Mouse (Mus musculus) liver, embryonic 13.5 days (tissue): ENCODE measurements around the gene Zbtb20. TPM values are rescaled to one million over a fixed set of nuclear protein-coding genes. Genes with fewer than 3 reads are reported as not detected.

Source experiments
- ATAC-seq: fragments of 200-750 bp; cut with Nextera tagmentation; 2 replicates; pipeline ENCODE4 v1.8.0; 2017; ENCODE audit warnings: low read depth, mild to moderate bottlenecking, moderate number of reproducible peaks, moderate library complexity
- DNase-seq: peaks from one replicate; pipeline ENCODE4 v3.0.0; 2022
- H3K27ac ChIP-seq: fragments of 300-500 bp; sonication (generic); 2 replicates; pipeline ENCODE4 v1.5.1; 2015; ENCODE audit warnings: moderate library complexity, mild to moderate bottlenecking, inconsistent platforms
- H3K27me3 ChIP-seq: fragments of 300-500 bp; sonication (generic); 2 replicates; pipeline ENCODE4 v1.6.1; 2015; ENCODE audit warnings: mild to moderate bottlenecking, inconsistent platforms
- H3K36me3 ChIP-seq: fragments of 300-500 bp; sonication (generic); 2 replicates; pipeline ENCODE4 v1.6.1; 2015; ENCODE audit warnings: mild to moderate bottlenecking, inconsistent platforms
- H3K4me1 ChIP-seq: fragments of 300-500 bp; sonication (generic); replicated peaks from 2 replicates; pipeline ENCODE4 v1.6.1; 2015; ENCODE audit warnings: inconsistent platforms
- H3K4me2 ChIP-seq: fragments of 300-500 bp; sonication (generic); 2 replicates; pipeline ENCODE4 v1.6.1; 2015; ENCODE audit warnings: inconsistent platforms, mild to moderate bottlenecking, moderate library complexity
- H3K4me3 ChIP-seq: fragments of 300-500 bp; sonication (generic); replicated peaks from 2 replicates; pipeline ENCODE4 v1.5.1; 2015; ENCODE audit warnings: mild to moderate bottlenecking, inconsistent platforms
- H3K9ac ChIP-seq: fragments of 300-500 bp; sonication (generic); 2 replicates; pipeline ENCODE4 v1.6.1; 2015; ENCODE audit warnings: mild to moderate bottlenecking, inconsistent platforms
- H3K9me3 ChIP-seq: fragments of 300-500 bp; sonication (generic); replicated peaks from 2 replicates; pipeline ENCODE4 v1.6.1; 2016; ENCODE audit warnings: inconsistent platforms
- WGBS: fragments of 180-500 bp; shearing (Covaris S2); methylation state at CpG from one replicate; pipeline ENCODE4 v1.1.7; 2015; ENCODE audit not compliant: insufficient replicate concordance; 5-methylcytosine and 5-hydroxymethylcytosine counted together
- polyA plus RNA-seq: library from polyadenylated mRNA; unstranded; fragments of >200 nt; fragmentation: Nextera tagmentation; extraction: Ambion mirVana; gene quantifications from 2 replicates; pipeline ENCODE4 v1.2.1, GENCODE M21; 2015

Gene Zbtb20
- polyA plus RNA-seq, 1 experiment from 2014 or later, result 2.5 TPM

DNA sequence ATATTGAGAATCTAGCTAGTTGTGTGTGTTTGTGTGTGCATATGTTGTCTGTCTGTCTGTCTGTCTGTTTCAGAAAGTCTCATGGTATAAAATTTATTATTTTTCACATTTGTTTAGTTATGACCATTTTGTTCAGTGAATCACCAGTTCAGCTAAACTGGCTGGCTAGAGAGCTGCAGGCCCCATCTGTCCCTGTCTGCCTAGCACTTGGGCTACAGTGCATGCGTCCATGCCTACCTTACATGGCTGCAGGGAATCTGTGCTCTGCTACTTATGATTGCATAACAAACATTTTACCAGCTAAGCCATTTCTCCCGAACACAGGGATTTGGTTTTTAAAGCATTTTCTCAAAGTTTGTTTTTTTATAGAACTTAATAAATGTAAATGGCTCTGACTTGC is 150.7 kb downstream of the Zbtb20 start:
- WGBS, result 49% methylated on average over 2 of the region's 2 CpGs
- H3K9me3 ChIP-seq, result no peaks in the 10 kb centered on the region
- ATAC-seq (no peak), DNase-seq (no peak)
- H3K4me2 ChIP-seq, result no peak overlapping the region
- no peaks in the 10 kb centered on the region for H3K27me3 ChIP-seq
- no peak overlapping the region for H3K4me3 ChIP-seq
- no peaks in the 10 kb centered on the region for H3K4me1 ChIP-seq
- no peaks in the 10 kb centered on the region for H3K36me3 ChIP-seq
- no peak overlapping the region for H3K9ac ChIP-seq
- H3K27ac ChIP-seq, result no peak overlapping the region

DNA sequence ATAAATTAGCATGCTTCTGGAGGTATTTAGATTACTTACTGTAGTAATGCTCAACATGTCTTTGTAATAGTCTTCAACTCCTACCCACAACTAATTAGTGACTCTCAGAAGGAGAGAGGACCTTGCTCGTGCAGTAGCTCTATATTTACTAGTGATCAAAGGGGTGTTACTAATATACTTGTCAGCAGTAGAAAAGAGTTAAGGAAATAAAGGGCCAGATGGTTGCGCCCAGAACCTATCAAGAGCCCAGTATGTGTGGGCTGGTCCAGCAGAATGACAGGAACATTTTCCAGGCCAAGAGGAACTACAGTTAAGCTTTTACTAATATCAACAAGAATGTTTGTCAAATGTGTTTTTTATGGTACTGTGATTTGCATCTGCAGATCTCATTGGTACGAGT is 153.6 kb downstream of the Zbtb20 start:
- H3K27ac ChIP-seq, result no peak overlapping the region
- ATAC-seq, result no peak
- H3K4me1 ChIP-seq, result no peaks in the 10 kb centered on the region
- WGBS, result 64% methylated on average over 3 of the region's 3 CpGs
- H3K4me3 ChIP-seq, result no peak overlapping the region
- no peak overlapping the region for H3K4me2 ChIP-seq
- H3K9me3 ChIP-seq, result no peaks in the 10 kb centered on the region
- no peak overlapping the region for H3K9ac ChIP-seq
- DNase-seq, result no peak
- no peaks in the 10 kb centered on the region for H3K36me3 ChIP-seq
- H3K27me3 ChIP-seq, result no peaks in the 10 kb centered on the region

GRCm38 (mm10) chr16:43035709-43036108 is 160.0 kb downstream of the Zbtb20 start:
- no peak for DNase-seq
- H3K4me1 ChIP-seq, result no peaks in the 10 kb centered on the region

GRCm38 (mm10) chr16:43036510-43036909 is 160.8 kb downstream of the Zbtb20 start:
- no peak overlapping the region for H3K4me2 ChIP-seq
- H3K9me3 ChIP-seq, result no peaks in the 10 kb centered on the region
- H3K4me1 ChIP-seq, result no peaks in the 10 kb centered on the region
- no peak for DNase-seq
- H3K27me3 ChIP-seq, result no peaks in the 10 kb centered on the region
- 73% methylated on average over 5 of the region's 5 CpGs for WGBS
- no peak overlapping the region for H3K4me3 ChIP-seq
- H3K9ac ChIP-seq, result no peak overlapping the region
- H3K36me3 ChIP-seq, result no peaks in the 10 kb centered on the region
- H3K27ac ChIP-seq, result no peak overlapping the region
- no peak for ATAC-seq

More at GRCm38 (mm10) chr16:43035709-43036108, 160.0 kb downstream of the Zbtb20 start:
- no peaks in the 10 kb centered on the region for H3K27me3 ChIP-seq
- no peak overlapping the region for H3K27ac ChIP-seq
- no peak overlapping the region for H3K9ac ChIP-seq
- 63% methylated on average over 6 of the region's 6 CpGs for WGBS
- no peak overlapping the region for H3K4me3 ChIP-seq
- no peaks in the 10 kb centered on the region for H3K9me3 ChIP-seq
- H3K4me2 ChIP-seq, result no peak overlapping the region
- H3K36me3 ChIP-seq, result no peaks in the 10 kb centered on the region
- ATAC-seq, result no peak

DNA sequence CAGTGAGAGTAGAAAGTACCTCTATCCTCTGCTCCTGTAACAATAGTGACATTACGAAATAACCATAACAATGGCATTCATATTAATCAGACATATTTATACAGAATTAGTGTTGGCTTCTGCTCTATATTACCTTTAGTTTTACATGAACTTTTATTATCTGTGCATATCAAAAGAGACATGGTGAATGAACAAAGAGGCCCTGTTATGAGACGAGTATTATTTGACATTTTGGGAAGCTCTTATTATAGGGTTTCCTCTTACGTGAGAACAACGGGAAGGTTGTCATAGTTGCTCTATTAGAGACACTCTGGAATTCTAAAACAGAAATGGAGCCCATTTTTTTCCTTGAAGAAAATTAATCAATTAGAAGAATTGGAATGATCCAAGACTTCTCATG is 161.6 kb downstream of the Zbtb20 start:
- whole genome bisulfite sequencing, result 71% methylated on average over 4 of the region's 4 CpGs
- H3K4me2 ChIP-seq, result no peak overlapping the region
- H3K9me3 ChIP-seq, result no peaks in the 10 kb centered on the region
- no peak overlapping the region for H3K27ac ChIP-seq
- no peaks in the 10 kb centered on the region for H3K27me3 ChIP-seq
- H3K4me1 ChIP-seq, result no peaks in the 10 kb centered on the region
- no peak overlapping the region for H3K9ac ChIP-seq
- H3K36me3 ChIP-seq, result no peaks in the 10 kb centered on the region
- H3K4me3 ChIP-seq, result no peak overlapping the region
- no peak for ATAC-seq
- DNase-seq, result no peak

- Histone ChIP-seq H3K9me3 (no peaks in the 10 kb centered on the region), H3K27me3 (no peaks in the 10 kb centered on the region), H3K4me2 (no peak overlapping the region), H3K4me1 (no peaks in the 10 kb centered on the region), H3K9ac (no peak overlapping the region), H3K27ac (no peak overlapping the region), H3K36me3 (no peaks in the 10 kb centered on the region), H3K4me3 (no peak overlapping the region)
- ATAC-seq (no peak), DNase-seq (no peak)
Observed at GRCm38 (mm10) chr16:43045611-43046010, 169.9 kb downstream of the Zbtb20 start.

- Histone ChIP-seq H3K36me3 (no peaks in the 10 kb centered on the region), H3K9ac (no peak overlapping the region), H3K4me1 (no peaks in the 10 kb centered on the region), H3K27me3 (no peaks in the 10 kb centered on the region), H3K27ac (no peak overlapping the region), H3K4me3 (no peak overlapping the region), H3K9me3 (no peaks in the 10 kb centered on the region), H3K4me2 (no peak overlapping the region)
- ATAC-seq (no peak), DNase-seq (no peak)
- WGBS, result 68% methylated on average over 3 of the region's 3 CpGs
Observed at GRCm38 (mm10) chr16:43046686-43047085, 171.0 kb downstream of the Zbtb20 start.

- no peak overlapping the region for H3K9ac ChIP-seq
- H3K36me3 ChIP-seq, result no peaks in the 10 kb centered on the region
- H3K27me3 ChIP-seq, result no peaks in the 10 kb centered on the region
- 61% methylated on average over 3 of the region's 3 CpGs for WGBS
- no peaks in the 10 kb centered on the region; the same call in 1 of the 2 replicates for H3K4me1 ChIP-seq
- H3K4me2 ChIP-seq, result no peak overlapping the region
- DNase-seq (no peak), ATAC-seq (peak; percentile 70)
- no peak overlapping the region for H3K27ac ChIP-seq
- H3K9me3 ChIP-seq, result no peaks in the 10 kb centered on the region
- H3K4me3 ChIP-seq, result no peak overlapping the region
Observed at GRCm38 (mm10) chr16:43069666-43070295, 194.1 kb downstream of the Zbtb20 start.

GRCm38 (mm10) chr16:43071875-43072274 is 196.2 kb downstream of the Zbtb20 start:
- Histone ChIP-seq H3K27me3 (no peaks in the 10 kb centered on the region), H3K9ac (no peak overlapping the region), H3K9me3 (no peaks in the 10 kb centered on the region), H3K4me3 (no peak overlapping the region), H3K27ac (no peak overlapping the region), H3K36me3 (no peaks in the 10 kb centered on the region), H3K4me1 (no peaks in the 10 kb centered on the region; the same call in 1 of the 2 replicates), H3K4me2 (no peak overlapping the region)
- DNase-seq (no peak), ATAC-seq (no peak)
- WGBS, result 72% methylated on average over 3 of the region's 3 CpGs

GRCm38 (mm10) chr16:43072818-43073594 is 197.3 kb downstream of the Zbtb20 start:
- WGBS, result 67% methylated on average over 5 of the region's 5 CpGs
- H3K4me2 ChIP-seq, result no peak overlapping the region
- DNase-seq (no peak), ATAC-seq (no peak)
- H3K27me3 ChIP-seq, result no peaks in the 10 kb centered on the region
- H3K9ac ChIP-seq, result no peak overlapping the region
- H3K36me3 ChIP-seq, result no peaks in the 10 kb centered on the region
- no peak overlapping the region for H3K4me3 ChIP-seq
- no peak overlapping the region for H3K27ac ChIP-seq
- H3K9me3 ChIP-seq, result no peaks in the 10 kb centered on the region
- H3K4me1 ChIP-seq, result no peaks in the 10 kb centered on the region; the same call in 1 of the 2 replicates

DNA sequence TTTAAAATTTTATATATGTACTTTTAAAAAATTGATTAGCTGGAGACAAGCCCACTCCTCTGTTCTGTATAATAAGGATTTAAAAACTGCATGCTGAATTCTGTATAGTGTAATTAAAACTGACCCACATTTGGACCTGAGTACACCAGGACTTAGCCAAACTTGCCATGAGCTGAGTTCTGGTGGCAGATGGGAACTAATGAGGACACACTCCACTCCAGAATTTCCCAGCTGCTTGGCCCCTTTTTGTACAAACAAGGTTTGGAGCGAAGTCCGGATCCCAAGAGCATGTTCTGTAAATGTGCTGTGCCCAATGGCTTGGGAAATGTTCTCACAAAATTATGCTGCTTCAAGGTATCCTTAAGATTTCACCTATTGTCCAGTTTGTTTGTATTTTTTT is 204.7 kb downstream of the Zbtb20 start:
- H3K36me3 ChIP-seq, result no peaks in the 10 kb centered on the region
- no peak for DNase-seq
- H3K4me1 ChIP-seq, result 0 out of 2 replicates have a peak, but pooled peaks cover 3% of the 10 kb centered on the region
- no peak overlapping the region for H3K4me2 ChIP-seq
- no peak for ATAC-seq
- H3K27me3 ChIP-seq, result no peaks in the 10 kb centered on the region
- H3K4me3 ChIP-seq, result no peak overlapping the region
- WGBS, result 54% methylated on average over 2 of the region's 2 CpGs
- no peak overlapping the region for H3K9ac ChIP-seq
- no peak overlapping the region for H3K27ac ChIP-seq
- no peaks in the 10 kb centered on the region for H3K9me3 ChIP-seq
